Mouse (Mus musculus) C2C12 (cell line): ENCODE results near the gene Phtf2. TPM values are rescaled to one million over a fixed set of nuclear protein-coding genes. Genes with fewer than 3 reads are reported as not detected.

Experiments used
- H3K27me3 ChIP-seq: one replicate; pipeline ENCODE4 v1.6.1; 2011; ENCODE audit not compliant: control insufficient read depth, insufficient read depth, insufficient read length
- H3K36me3 ChIP-seq: one replicate; pipeline ENCODE4 v1.6.1; 2011; ENCODE audit not compliant: control insufficient read depth, insufficient read depth
- H3K4me3 ChIP-seq: one replicate; pipeline ENCODE4 v1.5.1; 2011; ENCODE audit warnings: mild to moderate bottlenecking, control low read depth; ENCODE audit not compliant: poor library complexity, insufficient read depth, severe bottlenecking
- H3K79me2 ChIP-seq: one replicate; pipeline ENCODE4 v1.6.1; 2011; ENCODE audit not compliant: control insufficient read depth, insufficient read depth
- H3K79me3 ChIP-seq: one replicate; pipeline ENCODE4 v1.6.1; 2011; ENCODE audit warnings: low read depth, control low read depth
- H3ac ChIP-seq: one replicate; pipeline ENCODE3; 2011; ENCODE audit warnings: low read depth; ENCODE audit not compliant: control insufficient read depth, insufficient read length
- CEBPB ChIP-seq: IDR thresholded peaks from one replicate; pipeline ENCODE4 v1.6.1; 2011; ENCODE audit warnings: low read depth, mild to moderate bottlenecking, control low read depth, moderate library complexity
- CTCF ChIP-seq: IDR thresholded peaks from one replicate; pipeline ENCODE4 v1.5.1; 2011; ENCODE audit not compliant: control insufficient read depth, insufficient read depth, insufficient read length
- FOSL1 ChIP-seq: IDR thresholded peaks from one replicate; pipeline ENCODE4 v1.8.0; 2011; ENCODE audit warnings: mild to moderate bottlenecking, low read length; ENCODE audit not compliant: poor library complexity, insufficient read depth, severe bottlenecking
- MAX ChIP-seq: IDR thresholded peaks from one replicate; pipeline ENCODE4 v1.6.1; 2011; ENCODE audit warnings: mild to moderate bottlenecking, control low read depth
- MYOD1 ChIP-seq: IDR thresholded peaks from one replicate; pipeline ENCODE4 v1.6.1; 2011; ENCODE audit warnings: low read depth; ENCODE audit not compliant: control insufficient read depth, insufficient read length
- MYOG ChIP-seq: IDR thresholded peaks from one replicate; pipeline ENCODE4 v1.6.1; 2011; ENCODE audit not compliant: control insufficient read depth, insufficient read length; ENCODE audit errors: extremely low read depth
- USF1 ChIP-seq: IDR thresholded peaks from one replicate; pipeline ENCODE4 v1.6.1; 2011; ENCODE audit warnings: low read depth, mild to moderate bottlenecking, control low read depth, moderate library complexity
- polyA plus RNA-seq: library from polyadenylated mRNA; unstranded; fragments of >200 nt; fragmentation: generic; extraction: Trizol; gene quantifications from one replicate; pipeline ENCODE4 v1.2.1, GENCODE M21; 2012; ENCODE audit warnings: missing spikeins

The Phtf2 gene
- polyA plus RNA-seq, 1 experiment: 3.4 TPM

DNA sequence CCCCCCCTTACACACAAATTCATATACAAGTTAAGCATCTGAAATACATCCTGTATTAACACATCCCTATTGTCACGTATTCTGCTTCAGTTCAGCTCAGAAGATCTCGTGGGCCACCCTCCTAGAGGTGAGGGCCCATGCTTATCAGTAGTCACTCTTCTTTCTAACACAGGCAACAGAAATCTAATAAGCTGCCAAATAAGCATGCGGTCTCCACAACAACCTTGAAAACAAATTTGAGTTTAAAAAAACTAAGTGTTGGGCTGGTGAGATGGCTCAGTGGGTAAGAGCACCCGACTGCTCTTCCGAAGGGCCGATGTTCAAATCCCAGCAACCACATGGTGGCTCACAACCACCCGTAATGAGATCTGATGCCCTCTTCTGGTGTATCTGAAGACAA lies 24.3 kb upstream of the Phtf2 start:
- TF ChIP-seq CEBPB: no peak
- no peak for TF ChIP-seq FOSL1
- TF ChIP-seq MAX: no peak
- no peak for TF ChIP-seq MYOD1
- no peak for TF ChIP-seq MYOG
- TF ChIP-seq CTCF: no peak
- TF ChIP-seq USF1: no peak
- H3K4me3 ChIP-seq: no peak overlapping the region
- H3ac ChIP-seq: no peak overlapping the region
- no peaks in the 10 kb centered on the region for H3K27me3 ChIP-seq
- H3K36me3 ChIP-seq: peaks cover 20% of the 10 kb centered on the region
- H3K79me3 ChIP-seq: peaks cover 2% of the 10 kb centered on the region
- H3K79me2 ChIP-seq: peaks cover 7% of the 10 kb centered on the region

DNA sequence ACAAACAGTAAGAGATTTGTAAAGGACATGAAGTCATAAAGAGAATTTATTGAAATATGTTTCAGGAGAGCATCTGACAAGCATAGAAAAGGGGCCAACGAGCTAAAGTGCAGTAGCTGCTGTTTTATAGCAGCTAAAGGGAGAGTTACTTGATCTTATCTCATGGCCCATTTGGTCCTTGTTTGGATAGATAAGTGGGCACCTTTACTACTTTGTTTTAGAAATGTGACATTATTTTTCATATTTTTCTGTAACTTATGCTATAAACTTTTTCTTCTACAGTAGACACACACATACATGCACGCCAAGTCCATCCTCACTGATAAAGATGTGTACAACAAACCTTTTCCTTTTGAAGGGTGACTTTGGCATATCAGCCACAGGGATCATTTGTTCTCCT lies 23.5 kb upstream of the Phtf2 start:
- H3K79me3 ChIP-seq: no peaks in the 10 kb centered on the region
- TF ChIP-seq MAX (no peak), MYOD1 (no peak), FOSL1 (no peak), USF1 (no peak), CTCF (no peak), CEBPB (no peak), MYOG (no peak)
- no peak overlapping the region for H3ac ChIP-seq
- H3K4me3 ChIP-seq: no peak overlapping the region
- H3K27me3 ChIP-seq: no peaks in the 10 kb centered on the region
- H3K79me2 ChIP-seq: peaks cover 7% of the 10 kb centered on the region
- H3K36me3 ChIP-seq: peaks cover 24% of the 10 kb centered on the region

DNA sequence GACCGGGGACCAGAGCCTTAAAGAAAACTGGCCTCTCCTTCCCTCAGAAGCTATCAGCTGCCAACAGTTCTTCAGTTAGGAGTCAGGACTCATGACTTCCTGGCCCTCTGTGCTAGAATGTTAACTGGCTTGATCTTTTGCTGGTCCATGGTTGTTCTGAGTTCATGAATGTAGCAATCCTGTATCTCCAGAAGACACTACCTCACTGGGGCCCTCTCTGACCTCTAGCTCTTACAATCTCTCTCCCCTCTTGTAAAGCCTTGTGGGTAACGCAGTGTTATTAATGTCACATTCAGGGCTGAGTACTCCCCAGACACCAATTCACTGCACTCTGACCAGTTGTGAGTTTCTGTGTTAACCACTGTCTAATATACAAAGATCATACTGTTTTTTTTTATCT lies 22.7 kb upstream of the Phtf2 start:
- Histone ChIP-seq H3K27me3 (no peaks in the 10 kb centered on the region), H3K4me3 (no peak overlapping the region), H3ac (no peak overlapping the region), H3K79me3 (no peaks in the 10 kb centered on the region), H3K36me3 (peaks cover 24% of the 10 kb centered on the region), H3K79me2 (peaks cover under 1% of the 10 kb centered on the region)
- TF ChIP-seq MAX: no peak
- TF ChIP-seq USF1: no peak
- no peak for TF ChIP-seq FOSL1
- no peak for TF ChIP-seq MYOG
- no peak for TF ChIP-seq MYOD1
- no peak for TF ChIP-seq CTCF
- no peak for TF ChIP-seq CEBPB

DNA sequence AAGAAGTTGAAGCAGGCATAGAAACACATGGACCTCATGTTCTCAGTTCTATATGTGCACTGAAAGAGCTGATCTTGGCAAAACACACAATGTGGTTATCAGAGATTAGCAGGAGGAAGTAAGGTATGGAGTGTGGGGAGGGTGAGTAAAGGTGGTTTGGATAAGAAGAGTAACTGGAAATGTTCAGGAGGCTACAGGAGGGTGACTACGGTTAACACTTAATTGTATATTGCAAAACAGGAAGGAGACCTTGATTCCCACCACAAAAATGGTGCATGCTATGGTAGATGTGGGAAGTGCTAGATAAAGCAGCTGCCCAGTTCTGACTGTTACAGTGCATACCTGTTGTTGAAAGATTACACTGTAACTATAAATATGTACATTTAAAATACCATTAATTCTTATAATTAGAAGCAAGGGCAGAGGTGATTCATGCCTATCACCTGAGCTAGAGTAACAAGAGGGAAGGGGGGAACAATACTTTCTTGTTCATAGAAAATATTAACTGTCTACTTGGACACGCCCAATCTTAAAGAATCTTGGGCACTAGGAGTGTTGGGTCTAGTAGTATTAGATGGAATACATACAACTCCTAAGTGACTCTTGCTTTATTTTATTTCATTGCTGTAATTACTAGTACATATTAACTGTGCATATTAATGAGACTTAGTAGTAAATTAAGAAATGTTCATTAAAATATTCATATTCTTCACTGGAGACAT lies 15.7 kb upstream of the Phtf2 start:
- no peak overlapping the region for H3K4me3 ChIP-seq
- H3K27me3 ChIP-seq: no peaks in the 10 kb centered on the region
- TF ChIP-seq CTCF (no peak), CEBPB (no peak), MAX (no peak), MYOG (no peak), FOSL1 (no peak), MYOD1 (no peak), USF1 (no peak)
- peaks cover 47% of the 10 kb centered on the region for H3K36me3 ChIP-seq
- no peaks in the 10 kb centered on the region for H3K79me2 ChIP-seq
- H3ac ChIP-seq: no peak overlapping the region
- H3K79me3 ChIP-seq: peaks cover 4% of the 10 kb centered on the region

DNA sequence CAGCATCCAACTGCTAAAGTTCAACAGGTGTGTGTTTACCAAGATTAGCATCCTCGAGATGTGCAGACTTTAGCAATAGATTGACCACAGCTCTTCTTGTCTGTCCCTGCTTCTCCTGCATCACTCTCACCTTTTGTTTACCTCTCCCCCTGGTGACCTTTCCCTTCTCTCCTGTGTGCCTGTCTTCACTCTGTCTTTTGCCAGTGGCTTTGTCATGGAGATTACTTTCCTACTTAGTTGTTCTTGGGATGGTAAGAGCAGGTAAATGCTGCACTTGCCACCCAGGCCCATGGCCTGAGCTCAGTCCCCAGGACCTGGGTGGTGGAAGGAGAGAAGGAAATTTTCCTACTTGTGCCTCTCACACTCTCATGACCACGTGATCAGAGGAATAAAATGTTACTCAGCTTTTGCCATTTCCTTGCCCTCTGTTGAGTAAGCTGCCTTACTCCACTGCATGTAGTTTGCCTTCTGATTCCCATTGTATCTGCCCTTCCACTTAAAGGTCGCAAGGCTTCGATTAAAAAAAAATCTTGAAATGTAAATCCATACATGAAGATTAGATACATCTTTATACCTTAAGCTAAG lies 2.2 kb upstream of the Phtf2 start:
- H3K36me3 ChIP-seq: peaks cover 4% of the 10 kb centered on the region
- H3K27me3 ChIP-seq: no peaks in the 10 kb centered on the region
- TF ChIP-seq CEBPB (no peak), USF1 (peak; percentile 63), MAX (no peak), FOSL1 (no peak), MYOG (no peak), MYOD1 (no peak), CTCF (no peak)
- no peak overlapping the region for H3K4me3 ChIP-seq
- H3K79me2 ChIP-seq: peaks cover 63% of the 10 kb centered on the region
- H3ac ChIP-seq: no peak overlapping the region
- H3K79me3 ChIP-seq: peaks cover 27% of the 10 kb centered on the region
